Mouse (Mus musculus): ENCODE data around the gene Exoc1. TPM values are rescaled to one million over a fixed set of nuclear protein-coding genes. Genes with fewer than 3 reads are reported as not detected.
A peak's percentile ranks its signal among the peaks of the same experiment; 100 is the strongest.

The Exoc1 gene
- polyA plus RNA-seq, 1 experiment from 2014 or later = 27.5 TPM

DNA sequence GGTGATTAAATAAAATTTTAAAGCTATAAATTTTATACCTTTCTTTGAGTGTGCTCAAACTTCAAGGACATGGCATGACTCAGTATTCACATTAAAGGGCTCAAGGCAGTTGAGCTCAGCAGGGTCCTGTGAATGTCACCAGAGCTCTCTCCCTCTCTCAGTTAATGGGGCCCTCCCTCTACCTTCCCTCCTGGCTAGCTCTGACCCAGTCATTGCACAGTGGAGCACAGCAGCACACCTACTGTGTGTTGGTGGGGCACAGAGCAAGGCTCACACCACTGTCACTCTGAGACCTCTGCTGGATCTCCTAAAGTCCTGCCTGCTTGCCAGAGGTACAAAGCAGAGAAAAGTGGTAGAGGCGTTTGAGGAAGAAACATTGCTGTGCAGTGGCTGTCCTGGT is 7.1 kb downstream of the Exoc1 start:
- no peaks in the 10 kb centered on the region for H3K9me3 ChIP-seq (ENCODE audit: control insufficient read depth, low read length)
- no peak overlapping the region for H3K4me3 ChIP-seq (ENCODE audit: low read depth, low read length)

GRCm38 (mm10) chr5:76537578-76537977 is 8.5 kb downstream of the Exoc1 start:
- H3K9me3 ChIP-seq (ENCODE audit: control insufficient read depth, low read length) = no peaks in the 10 kb centered on the region
- H3K4me1 ChIP-seq (ENCODE audit: control insufficient read depth, insufficient read depth, low read length) = no peaks in the 10 kb centered on the region
- H3K27me3 ChIP-seq (replicated peaks; ENCODE audit: control insufficient read depth, insufficient read depth, low read length) = no peaks in the 10 kb centered on the region
- DNase-seq (ENCODE audit: low spot score) = no peak
- H3K36me3 ChIP-seq (ENCODE audit: control insufficient read depth, insufficient read depth, low read length) = peaks cover 50% of the 10 kb centered on the region
- H3K4me3 ChIP-seq (ENCODE audit: low read depth, low read length) = no peak overlapping the region
- H3K27ac ChIP-seq (replicated peaks; ENCODE audit: low read depth, low read length) = no peak overlapping the region
- no peak for ATAC-seq (ENCODE audit: low read depth)
- H3K4me2 ChIP-seq (ENCODE audit: low read depth, low read length) = no peak overlapping the region
- H3K9ac ChIP-seq (ENCODE audit: low read depth, low read length) = no peak overlapping the region
- 95% methylated on average over 10 of the region's 10 CpGs for WGBS

More for the DNA sequence above, 7.1 kb downstream of the Exoc1 start:
- no peaks in the 10 kb centered on the region for H3K27me3 ChIP-seq (replicated peaks; ENCODE audit: control insufficient read depth, insufficient read depth, low read length)
- no peak overlapping the region for H3K27ac ChIP-seq (replicated peaks; ENCODE audit: low read depth, low read length)
- DNase-seq (ENCODE audit: low spot score) (no peak), ATAC-seq (ENCODE audit: low read depth) (no peak)
- no peak overlapping the region for H3K4me2 ChIP-seq (ENCODE audit: low read depth, low read length)
- H3K9ac ChIP-seq (ENCODE audit: low read depth, low read length) = no peak overlapping the region
- peaks cover 43% of the 10 kb centered on the region for H3K36me3 ChIP-seq (ENCODE audit: control insufficient read depth, insufficient read depth, low read length)
- H3K4me1 ChIP-seq (ENCODE audit: control insufficient read depth, insufficient read depth, low read length) = no peaks in the 10 kb centered on the region
- 71% methylated on average over 1 of the region's 1 CpGs for WGBS

DNA sequence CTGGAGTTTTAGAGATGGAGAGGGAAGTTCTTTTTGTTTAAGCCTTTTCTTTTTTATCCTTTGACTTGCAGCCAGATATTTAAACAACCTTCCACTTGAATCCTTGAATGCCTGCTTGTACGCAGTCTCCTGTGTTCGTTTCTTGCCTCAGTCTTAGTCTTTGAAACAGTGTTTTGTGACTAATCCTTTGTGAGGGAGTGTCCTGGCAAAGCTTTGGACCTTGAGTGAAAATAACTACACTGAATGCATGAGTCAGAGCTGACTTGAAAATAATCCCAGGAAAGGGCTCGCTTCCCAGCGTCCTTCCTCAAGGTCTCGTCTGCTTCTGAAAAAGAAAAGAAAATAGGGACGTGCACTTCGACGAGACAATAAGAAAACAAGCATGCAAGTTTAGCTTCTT is 11.1 kb downstream of the Exoc1 start:
- H3K36me3 ChIP-seq (ENCODE audit: control insufficient read depth, insufficient read depth, low read length) = peaks cover 67% of the 10 kb centered on the region
- DNase-seq (ENCODE audit: low spot score) (no peak), ATAC-seq (ENCODE audit: low read depth) (no peak)
- H3K4me2 ChIP-seq (ENCODE audit: low read depth, low read length) = no peak overlapping the region
- H3K9me3 ChIP-seq (ENCODE audit: control insufficient read depth, low read length) = no peaks in the 10 kb centered on the region
- H3K27me3 ChIP-seq (replicated peaks; ENCODE audit: control insufficient read depth, insufficient read depth, low read length) = no peaks in the 10 kb centered on the region
- H3K4me3 ChIP-seq (ENCODE audit: low read depth, low read length) = no peak overlapping the region
- no peak overlapping the region for H3K27ac ChIP-seq (replicated peaks; ENCODE audit: low read depth, low read length)
- WGBS = 86% methylated on average over 8 of the region's 8 CpGs
- no peak overlapping the region for H3K9ac ChIP-seq (ENCODE audit: low read depth, low read length)
- H3K4me1 ChIP-seq (ENCODE audit: control insufficient read depth, insufficient read depth, low read length) = no peaks in the 10 kb centered on the region

DNA sequence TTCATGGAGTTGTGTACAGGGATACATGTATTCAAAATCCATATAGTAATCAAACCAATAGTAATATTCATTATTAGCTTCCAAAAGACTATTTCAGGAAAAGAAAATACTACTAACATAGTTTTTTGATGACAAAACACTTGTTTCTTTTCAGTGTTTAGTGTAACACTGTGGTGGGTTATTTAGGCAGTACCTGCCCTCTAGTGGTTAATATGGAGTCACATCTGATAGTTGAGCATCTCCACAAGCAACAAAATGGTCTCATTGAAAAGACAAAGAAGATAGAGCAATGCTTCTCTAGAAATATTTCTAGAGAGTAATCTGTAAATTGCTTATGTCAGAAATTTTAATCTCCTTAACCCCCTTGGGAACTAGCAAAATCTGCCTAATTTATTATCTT is 11.7 kb downstream of the Exoc1 start:
- Histone ChIP-seq H3K27ac (replicated peaks; ENCODE audit: low read depth, low read length) (no peak overlapping the region), H3K4me3 (ENCODE audit: low read depth, low read length) (no peak overlapping the region), H3K9me3 (ENCODE audit: control insufficient read depth, low read length) (no peaks in the 10 kb centered on the region), H3K9ac (ENCODE audit: low read depth, low read length) (no peak overlapping the region), H3K4me2 (ENCODE audit: low read depth, low read length) (no peak overlapping the region), H3K36me3 (ENCODE audit: control insufficient read depth, insufficient read depth, low read length) (peaks cover 62% of the 10 kb centered on the region), H3K27me3 (replicated peaks; ENCODE audit: control insufficient read depth, insufficient read depth, low read length) (no peaks in the 10 kb centered on the region), H3K4me1 (ENCODE audit: control insufficient read depth, insufficient read depth, low read length) (no peaks in the 10 kb centered on the region)
- DNase-seq (ENCODE audit: low spot score) = peak; percentile 42
- ATAC-seq (ENCODE audit: low read depth) = no peak

- no peaks in the 10 kb centered on the region for H3K4me1 ChIP-seq (ENCODE audit: control insufficient read depth, insufficient read depth, low read length)
- no peak overlapping the region for H3K4me3 ChIP-seq (ENCODE audit: low read depth, low read length)
- WGBS = 93% methylated on average over 8 of the region's 8 CpGs
- H3K36me3 ChIP-seq (ENCODE audit: control insufficient read depth, insufficient read depth, low read length) = peaks cover 51% of the 10 kb centered on the region
- no peak overlapping the region for H3K27ac ChIP-seq (replicated peaks; ENCODE audit: low read depth, low read length)
- ATAC-seq (ENCODE audit: low read depth) (no peak), DNase-seq (ENCODE audit: low spot score) (no peak)
- no peaks in the 10 kb centered on the region for H3K27me3 ChIP-seq (replicated peaks; ENCODE audit: control insufficient read depth, insufficient read depth, low read length)
- H3K9me3 ChIP-seq (ENCODE audit: control insufficient read depth, low read length) = no peaks in the 10 kb centered on the region
- no peak overlapping the region for H3K9ac ChIP-seq (ENCODE audit: low read depth, low read length)
- no peak overlapping the region for H3K4me2 ChIP-seq (ENCODE audit: low read depth, low read length)
Measured at GRCm38 (mm10) chr5:76543200-76543599, 14.1 kb downstream of the Exoc1 start.

- H3K27ac ChIP-seq (replicated peaks; ENCODE audit: low read depth, low read length) = no peak overlapping the region
- H3K4me1 ChIP-seq (ENCODE audit: control insufficient read depth, insufficient read depth, low read length) = no peaks in the 10 kb centered on the region
- no peak overlapping the region for H3K4me2 ChIP-seq (ENCODE audit: low read depth, low read length)
- no peak for ATAC-seq (ENCODE audit: low read depth)
- H3K36me3 ChIP-seq (ENCODE audit: control insufficient read depth, insufficient read depth, low read length) = peaks cover 42% of the 10 kb centered on the region; the same call in 1 of the 2 replicates
- no peak for DNase-seq (ENCODE audit: low spot score)
- H3K9ac ChIP-seq (ENCODE audit: low read depth, low read length) = no peak overlapping the region
- H3K27me3 ChIP-seq (replicated peaks; ENCODE audit: control insufficient read depth, insufficient read depth, low read length) = no peaks in the 10 kb centered on the region
- H3K9me3 ChIP-seq (ENCODE audit: control insufficient read depth, low read length) = no peaks in the 10 kb centered on the region
- no peak overlapping the region for H3K4me3 ChIP-seq (ENCODE audit: low read depth, low read length)
- WGBS = 96% methylated on average over 8 of the region's 8 CpGs
Measured at GRCm38 (mm10) chr5:76550426-76550825, 21.3 kb downstream of the Exoc1 start.

GRCm38 (mm10) chr5:76565321-76565720 is 36.2 kb downstream of the Exoc1 start:
- no peak overlapping the region for H3K4me3 ChIP-seq (ENCODE audit: low read depth, low read length)
- H3K27ac ChIP-seq (replicated peaks; ENCODE audit: low read depth, low read length) = no peak overlapping the region
- no peak overlapping the region for H3K4me2 ChIP-seq (ENCODE audit: low read depth, low read length)
- no peaks in the 10 kb centered on the region for H3K27me3 ChIP-seq (replicated peaks; ENCODE audit: control insufficient read depth, insufficient read depth, low read length)
- peaks cover 69% of the 10 kb centered on the region for H3K36me3 ChIP-seq (ENCODE audit: control insufficient read depth, insufficient read depth, low read length)
- ATAC-seq (ENCODE audit: low read depth) (no peak), DNase-seq (ENCODE audit: low spot score) (peak; percentile 35)
- no peak overlapping the region for H3K9ac ChIP-seq (ENCODE audit: low read depth, low read length)
- H3K4me1 ChIP-seq (ENCODE audit: control insufficient read depth, insufficient read depth, low read length) = no peaks in the 10 kb centered on the region
- no peaks in the 10 kb centered on the region for H3K9me3 ChIP-seq (ENCODE audit: control insufficient read depth, low read length)
- 34% methylated on average over 3 of the region's 3 CpGs for WGBS

DNA sequence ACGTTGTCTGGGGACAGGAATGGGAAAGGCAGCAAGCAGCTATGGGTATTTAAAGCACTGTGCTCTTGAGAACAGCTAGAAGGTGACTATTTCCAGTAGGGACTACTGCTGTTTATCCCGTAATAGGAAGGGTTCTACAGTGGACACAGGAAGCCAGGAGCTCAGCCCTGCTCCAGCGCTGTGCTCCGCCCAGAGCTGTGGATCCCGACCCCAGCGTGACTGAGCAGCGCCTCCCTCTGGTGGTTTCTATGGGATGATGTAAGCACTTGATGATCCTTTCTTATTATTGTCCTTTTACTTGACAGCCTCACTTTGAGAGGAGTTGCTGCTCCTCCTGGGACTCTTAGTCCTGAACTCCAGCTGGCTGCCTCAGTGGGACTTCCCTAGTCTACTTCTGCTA is 45.1 kb downstream of the Exoc1 start:
- DNase-seq (ENCODE audit: low spot score) (no peak), ATAC-seq (ENCODE audit: low read depth) (no peak)
- Histone ChIP-seq H3K9ac (ENCODE audit: low read depth, low read length) (no peak overlapping the region), H3K27ac (replicated peaks; ENCODE audit: low read depth, low read length) (no peak overlapping the region), H3K36me3 (ENCODE audit: control insufficient read depth, insufficient read depth, low read length) (peaks cover 24% of the 10 kb centered on the region; the same call in 1 of the 2 replicates), H3K9me3 (ENCODE audit: control insufficient read depth, low read length) (0 out of 2 replicates have a peak, but pooled peaks cover 3% of the 10 kb centered on the region), H3K4me1 (ENCODE audit: control insufficient read depth, insufficient read depth, low read length) (no peaks in the 10 kb centered on the region), H3K4me2 (ENCODE audit: low read depth, low read length) (no peak overlapping the region), H3K4me3 (ENCODE audit: low read depth, low read length) (no peak overlapping the region), H3K27me3 (replicated peaks; ENCODE audit: control insufficient read depth, insufficient read depth, low read length) (no peaks in the 10 kb centered on the region)
- 77% methylated on average over 7 of the region's 7 CpGs for WGBS

GRCm38 (mm10) chr5:76577026-76577425 is 47.9 kb downstream of the Exoc1 start:
- Histone ChIP-seq H3K27ac (replicated peaks; ENCODE audit: low read depth, low read length) (no peak overlapping the region), H3K9me3 (ENCODE audit: control insufficient read depth, low read length) (0 out of 2 replicates have a peak, but pooled peaks cover 2% of the 10 kb centered on the region), H3K4me3 (ENCODE audit: low read depth, low read length) (no peak overlapping the region), H3K9ac (ENCODE audit: low read depth, low read length) (no peak overlapping the region), H3K4me2 (ENCODE audit: low read depth, low read length) (no peak overlapping the region), H3K27me3 (replicated peaks; ENCODE audit: control insufficient read depth, insufficient read depth, low read length) (no peaks in the 10 kb centered on the region), H3K4me1 (ENCODE audit: control insufficient read depth, insufficient read depth, low read length) (no peaks in the 10 kb centered on the region), H3K36me3 (ENCODE audit: control insufficient read depth, insufficient read depth, low read length) (no peaks in the 10 kb centered on the region)
- DNase-seq (ENCODE audit: low spot score) (no peak), ATAC-seq (ENCODE audit: low read depth) (no peak)
- WGBS = 51% methylated on average over 3 of the region's 3 CpGs
